Mouse (Mus musculus): Measurements from ENCODE around the gene Hpcal4. TPM values are rescaled to one million over a fixed set of nuclear protein-coding genes. Genes with fewer than 3 reads are reported as not detected.

Hpcal4 gene
- total RNA-seq, 2 experiments from 2014 or later: not detected

GRCm38 (mm10) chr4:123200771-123201185 is 17.8 kb downstream of the Hpcal4 start:
- ATAC-seq (replicated peaks; ENCODE audit: low FRiP score, poor library complexity, severe bottlenecking): peak; percentile 75

- peak; percentile 26; the same call in 1 of the 2 replicates for ATAC-seq (replicated peaks; ENCODE audit: low FRiP score, poor library complexity, severe bottlenecking)
Measured at GRCm38 (mm10) chr4:123201186-123202093, 18.4 kb downstream of the Hpcal4 start, which contains the start of gene Nt5c1a. Gene Nt5c1a (plus strand): TSS chr4:123201504.

GRCm38 (mm10) chr4:123202094-123202420 is 19.0 kb downstream of the Hpcal4 start:
- ATAC-seq (replicated peaks; ENCODE audit: low FRiP score, poor library complexity, severe bottlenecking): no peak

- no peak for ATAC-seq (replicated peaks; ENCODE audit: low FRiP score, poor library complexity, severe bottlenecking)
Measured at GRCm38 (mm10) chr4:123207337-123207736, 24.3 kb downstream of the Hpcal4 start.

- no peak for ATAC-seq (replicated peaks; ENCODE audit: low FRiP score, poor library complexity, severe bottlenecking)
Measured at GRCm38 (mm10) chr4:123210996-123211395, 28.0 kb downstream of the Hpcal4 start.

- no peak for ATAC-seq (replicated peaks; ENCODE audit: low FRiP score, poor library complexity, severe bottlenecking)
Measured at GRCm38 (mm10) chr4:123211453-123211852, 28.4 kb downstream of the Hpcal4 start.

- no peak for ATAC-seq (replicated peaks; ENCODE audit: low FRiP score, poor library complexity, severe bottlenecking)
Measured at GRCm38 (mm10) chr4:123212330-123212729, 29.3 kb downstream of the Hpcal4 start.

GRCm38 (mm10) chr4:123213975-123214374 is 30.9 kb downstream of the Hpcal4 start:
- no peak for ATAC-seq (replicated peaks; ENCODE audit: low FRiP score, poor library complexity, severe bottlenecking)

- ATAC-seq (replicated peaks; ENCODE audit: low FRiP score, poor library complexity, severe bottlenecking): no peak
Measured at GRCm38 (mm10) chr4:123215367-123215766, 32.3 kb downstream of the Hpcal4 start.

GRCm38 (mm10) chr4:123216782-123217181 is 33.8 kb downstream of the Hpcal4 start:
- ATAC-seq (replicated peaks; ENCODE audit: low FRiP score, poor library complexity, severe bottlenecking): 0 out of 2 replicates have a peak, but pooled peaks have one; percentile 60

- ATAC-seq (replicated peaks; ENCODE audit: low FRiP score, poor library complexity, severe bottlenecking): peak; percentile 71
Measured at GRCm38 (mm10) chr4:123219720-123220357, 36.8 kb downstream of the Hpcal4 start.

- no peak for ATAC-seq (replicated peaks; ENCODE audit: low FRiP score, poor library complexity, severe bottlenecking)
Measured at GRCm38 (mm10) chr4:123220637-123221036, 37.6 kb downstream of the Hpcal4 start.

GRCm38 (mm10) chr4:123223309-123223708 is 40.3 kb downstream of the Hpcal4 start:
- ATAC-seq (replicated peaks; ENCODE audit: low FRiP score, poor library complexity, severe bottlenecking): no peak

GRCm38 (mm10) chr4:123225718-123226403 is 42.8 kb downstream of the Hpcal4 start:
- no peak for ATAC-seq (replicated peaks; ENCODE audit: low FRiP score, poor library complexity, severe bottlenecking)

GRCm38 (mm10) chr4:123227707-123228106 is 44.7 kb downstream of the Hpcal4 start:
- ATAC-seq (replicated peaks; ENCODE audit: low FRiP score, poor library complexity, severe bottlenecking): no peak

- no peak for ATAC-seq (replicated peaks; ENCODE audit: low FRiP score, poor library complexity, severe bottlenecking)
Measured at GRCm38 (mm10) chr4:123228270-123228669, 45.2 kb downstream of the Hpcal4 start.

- no peak for ATAC-seq (replicated peaks; ENCODE audit: low FRiP score, poor library complexity, severe bottlenecking)
Measured at GRCm38 (mm10) chr4:123229166-123229565, 46.1 kb downstream of the Hpcal4 start.

- no peak for ATAC-seq (replicated peaks; ENCODE audit: low FRiP score, poor library complexity, severe bottlenecking)
Measured at GRCm38 (mm10) chr4:123232841-123233240, 49.8 kb downstream of the Hpcal4 start.

GRCm38 (mm10) chr4:123233492-123234084 is 50.6 kb downstream of the Hpcal4 start, which contains the start of gene Heyl:
Gene Heyl (plus strand): TSS chr4:123233556.
- no peak for ATAC-seq (replicated peaks; ENCODE audit: low FRiP score, poor library complexity, severe bottlenecking)

- ATAC-seq (replicated peaks; ENCODE audit: low FRiP score, poor library complexity, severe bottlenecking): no peak
Measured at GRCm38 (mm10) chr4:123235835-123236430, 52.9 kb downstream of the Hpcal4 start.
